Mouse (Mus musculus) liver, embryonic 11.5 days (tissue): ENCODE results near the gene Rab4b. TPM values are rescaled to one million over a fixed set of nuclear protein-coding genes. Genes with fewer than 3 reads are reported as not detected.
A peak's percentile ranks its signal among the peaks of the same experiment; 100 is the strongest.

ENCODE experiments used
- ATAC-seq: fragments of 200-750 bp; cut with Nextera tagmentation; replicated peaks from 2 replicates; pipeline ENCODE4 v1.8.0; 2017; ENCODE audit warnings: moderate number of reproducible peaks, mild to moderate bottlenecking, moderate TSS enrichment, moderate library complexity; ENCODE audit not compliant: low FRiP score
- DNase-seq: peaks from one replicate; pipeline ENCODE4 v3.0.0-alpha.2; 2017; ENCODE audit warnings: low spot score
- H3K27ac ChIP-seq: fragments of 300-500 bp; sonication (generic); 2 replicates; pipeline ENCODE4 v1.5.1; 2014; ENCODE audit warnings: mild to moderate bottlenecking, low read depth, low read length, control low read depth
- H3K27me3 ChIP-seq: fragments of 300-500 bp; sonication (generic); replicated peaks from 2 replicates; pipeline ENCODE4 v1.6.1; 2014; ENCODE audit warnings: low read length, mixed read lengths; ENCODE audit not compliant: control insufficient read depth, insufficient read depth
- H3K36me3 ChIP-seq: fragments of 300-500 bp; sonication (generic); 2 replicates; pipeline ENCODE4 v1.6.1; 2014; ENCODE audit warnings: mild to moderate bottlenecking, low read length, moderate library complexity, mixed read lengths; ENCODE audit not compliant: control insufficient read depth, insufficient read depth
- H3K4me1 ChIP-seq: fragments of 300-500 bp; sonication (generic); replicated peaks from 2 replicates; pipeline ENCODE4 v1.6.1; 2014; ENCODE audit warnings: low read length, mixed read lengths; ENCODE audit not compliant: control insufficient read depth, insufficient read depth
- H3K4me2 ChIP-seq: fragments of 300-500 bp; sonication (generic); 2 replicates; pipeline ENCODE4 v1.6.1; 2014; ENCODE audit warnings: mild to moderate bottlenecking, control low read depth, moderate library complexity
- H3K4me3 ChIP-seq: fragments of 300-500 bp; sonication (generic); 2 replicates; pipeline ENCODE4 v1.5.1; 2014; ENCODE audit warnings: low read depth, low read length, control low read depth
- H3K9ac ChIP-seq: fragments of 300-500 bp; sonication (generic); 2 replicates; pipeline ENCODE4 v1.6.1; 2014; ENCODE audit warnings: low read depth, low read length, control low read depth
- H3K9me3 ChIP-seq: fragments of 300-500 bp; sonication (generic); 2 replicates; pipeline ENCODE4 v1.6.1; 2016; ENCODE audit warnings: low read length, inconsistent platforms, mixed read lengths; ENCODE audit not compliant: control insufficient read depth
- WGBS: fragments of 180-500 bp; shearing (Covaris S2); extraction: QIAGEN DNeasy Blood & Tissue Kit; methylation state at CpG from one replicate; pipeline ENCODE4 v1.1.7; 2014; 5-methylcytosine and 5-hydroxymethylcytosine counted together
- polyA plus RNA-seq: library from polyadenylated mRNA; unstranded; fragments of >200 nt; fragmentation: Nextera tagmentation; extraction: Ambion mirVana; gene quantifications from 2 replicates; pipeline ENCODE4 v1.2.1, GENCODE M21; 2014

Gene Rab4b
- polyA plus RNA-seq, 1 experiment from 2014 or later = 44.8 TPM

DNA sequence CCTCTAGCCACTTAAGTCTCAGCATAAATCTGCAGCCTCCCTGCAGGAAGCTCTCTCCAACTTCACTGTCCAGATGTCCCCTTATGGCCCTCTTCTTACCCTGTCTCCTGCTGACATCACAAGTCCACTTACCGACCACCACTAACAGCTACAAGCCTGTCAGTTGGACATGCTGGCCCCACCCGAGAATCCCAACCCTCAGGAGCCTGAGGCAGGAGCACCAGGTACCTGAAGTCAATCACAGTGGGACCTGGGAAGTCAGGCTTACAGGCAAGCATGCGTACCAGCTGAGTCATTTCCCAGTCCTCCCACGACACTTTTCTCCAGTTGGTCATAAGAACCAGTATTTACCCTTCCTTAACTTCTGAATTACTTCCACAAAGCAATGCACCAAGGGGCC is 15.0 kb upstream of the Rab4b start:
- 77% methylated on average over 4 of the region's 4 CpGs for WGBS
- H3K27me3 ChIP-seq = no peaks in the 10 kb centered on the region
- H3K36me3 ChIP-seq = peaks cover 53% of the 10 kb centered on the region
- peak overlapping the region; percentile 89; the same call in 1 of the 2 replicates for H3K4me2 ChIP-seq
- peak overlapping the region; percentile 20; the same call in 1 of the 2 replicates for H3K4me3 ChIP-seq
- H3K9ac ChIP-seq = no peak overlapping the region
- ATAC-seq (no peak), DNase-seq (no peak)
- peaks cover 19% of the 10 kb centered on the region for H3K4me1 ChIP-seq
- no peak overlapping the region for H3K27ac ChIP-seq
- H3K9me3 ChIP-seq = no peaks in the 10 kb centered on the region

DNA sequence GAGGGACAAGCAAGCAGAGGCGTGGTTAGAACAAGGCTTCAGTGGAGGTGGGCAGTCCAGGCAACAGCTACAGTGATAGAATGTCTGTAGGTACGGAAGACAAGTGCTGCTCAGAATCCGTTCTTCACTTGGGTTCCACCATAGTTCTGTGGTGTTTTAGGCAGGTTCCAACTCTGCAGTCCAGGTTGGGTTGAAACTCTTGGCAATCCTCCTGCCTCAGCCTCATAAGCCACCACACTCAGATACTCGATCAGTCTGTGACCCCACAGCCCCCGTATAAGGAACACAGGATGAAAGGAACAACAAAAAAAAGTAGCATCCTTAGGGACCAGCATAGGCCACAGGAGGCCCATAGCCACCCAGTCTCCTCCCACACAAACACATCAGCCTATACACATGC is 13.7 kb upstream of the Rab4b start:
- H3K9me3 ChIP-seq = no peaks in the 10 kb centered on the region
- no peak overlapping the region for H3K4me2 ChIP-seq
- no peak overlapping the region for H3K4me3 ChIP-seq
- H3K27ac ChIP-seq = no peak overlapping the region
- no peak for DNase-seq
- WGBS = 95% methylated on average over 5 of the region's 5 CpGs
- peaks cover 19% of the 10 kb centered on the region for H3K4me1 ChIP-seq
- no peak for ATAC-seq
- H3K36me3 ChIP-seq = peaks cover 66% of the 10 kb centered on the region
- no peak overlapping the region for H3K9ac ChIP-seq
- H3K27me3 ChIP-seq = no peaks in the 10 kb centered on the region

GRCm38 (mm10) chr7:27189271-27189931 is 10.7 kb upstream of the Rab4b start:
- H3K27ac ChIP-seq = no peak overlapping the region
- H3K27me3 ChIP-seq = no peaks in the 10 kb centered on the region
- no peaks in the 10 kb centered on the region for H3K9me3 ChIP-seq
- H3K36me3 ChIP-seq = peaks cover 91% of the 10 kb centered on the region
- ATAC-seq = no peak
- H3K4me2 ChIP-seq = no peak overlapping the region
- peaks cover 5% of the 10 kb centered on the region for H3K4me1 ChIP-seq
- no peak overlapping the region for H3K4me3 ChIP-seq
- WGBS = 98% methylated on average over 10 of the region's 10 CpGs
- H3K9ac ChIP-seq = no peak overlapping the region
- DNase-seq = no peak

DNA sequence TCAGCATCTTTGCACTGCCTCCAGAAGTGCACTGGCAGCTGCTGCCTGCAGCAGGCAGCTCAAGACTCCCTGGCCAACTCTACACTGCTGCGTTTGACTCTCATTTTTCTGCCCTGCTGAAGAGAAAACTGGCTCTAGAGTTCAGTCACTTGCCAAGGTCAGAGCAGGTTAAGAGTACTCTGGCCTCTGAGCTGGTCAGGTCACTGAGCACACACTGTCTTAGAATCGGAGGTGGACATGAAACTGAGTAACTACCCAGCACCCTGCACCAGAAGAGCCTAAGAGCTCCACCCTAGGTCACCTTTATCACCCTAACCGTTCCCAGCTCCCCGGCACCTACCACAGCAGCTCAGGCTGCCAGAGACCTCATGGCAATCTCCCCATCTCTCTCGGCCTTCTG is 7.3 kb upstream of the Rab4b start:
- DNase-seq (no peak), ATAC-seq (no peak)
- WGBS = 91% methylated on average over 5 of the region's 5 CpGs
- H3K4me2 ChIP-seq = no peak overlapping the region
- no peak overlapping the region for H3K4me3 ChIP-seq
- H3K9ac ChIP-seq = no peak overlapping the region
- no peaks in the 10 kb centered on the region for H3K9me3 ChIP-seq
- H3K36me3 ChIP-seq = peaks cover 63% of the 10 kb centered on the region
- H3K27ac ChIP-seq = no peak overlapping the region
- no peaks in the 10 kb centered on the region for H3K27me3 ChIP-seq
- no peaks in the 10 kb centered on the region for H3K4me1 ChIP-seq

DNA sequence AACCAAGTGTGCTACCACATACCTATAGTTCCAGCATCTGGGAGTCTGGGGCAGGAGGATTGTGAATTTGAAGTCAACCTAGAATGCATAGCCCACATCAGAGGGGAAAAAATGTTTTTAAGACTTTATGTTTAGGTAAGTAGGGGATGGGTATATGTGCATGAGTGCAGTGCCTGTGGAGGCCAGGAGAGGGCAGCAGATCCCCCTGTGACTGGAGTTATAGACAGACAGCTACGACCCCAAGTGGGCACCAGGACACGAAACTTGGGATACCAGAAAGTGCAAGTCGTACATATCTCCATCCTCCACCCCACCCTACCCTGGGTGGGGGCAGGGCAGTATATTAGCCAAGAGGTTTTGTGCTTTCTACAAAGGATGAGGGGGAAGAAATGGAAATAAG is 6.3 kb upstream of the Rab4b start:
- H3K9ac ChIP-seq = no peak overlapping the region
- peaks cover 2% of the 10 kb centered on the region; the same call in 1 of the 2 replicates for H3K4me1 ChIP-seq
- DNase-seq = peak; percentile 68
- 38% methylated on average over 3 of the region's 3 CpGs for WGBS
- H3K27me3 ChIP-seq = no peaks in the 10 kb centered on the region
- H3K9me3 ChIP-seq = no peaks in the 10 kb centered on the region
- ATAC-seq = peak; percentile 46; the same call in 1 of the 2 replicates
- peaks cover 53% of the 10 kb centered on the region for H3K36me3 ChIP-seq
- H3K4me3 ChIP-seq = no peak overlapping the region
- H3K27ac ChIP-seq = no peak overlapping the region
- H3K4me2 ChIP-seq = no peak overlapping the region

GRCm38 (mm10) chr7:27182498-27182897 is 3.8 kb upstream of the Rab4b start:
- Histone ChIP-seq H3K4me2 (no peak overlapping the region), H3K36me3 (peaks cover 28% of the 10 kb centered on the region), H3K4me3 (no peak overlapping the region), H3K27ac (no peak overlapping the region), H3K27me3 (no peaks in the 10 kb centered on the region), H3K4me1 (peaks cover 8% of the 10 kb centered on the region), H3K9me3 (no peaks in the 10 kb centered on the region), H3K9ac (no peak overlapping the region)
- DNase-seq (no peak), ATAC-seq (no peak)
- WGBS = 93% methylated on average over 1 of the region's 1 CpGs

DNA sequence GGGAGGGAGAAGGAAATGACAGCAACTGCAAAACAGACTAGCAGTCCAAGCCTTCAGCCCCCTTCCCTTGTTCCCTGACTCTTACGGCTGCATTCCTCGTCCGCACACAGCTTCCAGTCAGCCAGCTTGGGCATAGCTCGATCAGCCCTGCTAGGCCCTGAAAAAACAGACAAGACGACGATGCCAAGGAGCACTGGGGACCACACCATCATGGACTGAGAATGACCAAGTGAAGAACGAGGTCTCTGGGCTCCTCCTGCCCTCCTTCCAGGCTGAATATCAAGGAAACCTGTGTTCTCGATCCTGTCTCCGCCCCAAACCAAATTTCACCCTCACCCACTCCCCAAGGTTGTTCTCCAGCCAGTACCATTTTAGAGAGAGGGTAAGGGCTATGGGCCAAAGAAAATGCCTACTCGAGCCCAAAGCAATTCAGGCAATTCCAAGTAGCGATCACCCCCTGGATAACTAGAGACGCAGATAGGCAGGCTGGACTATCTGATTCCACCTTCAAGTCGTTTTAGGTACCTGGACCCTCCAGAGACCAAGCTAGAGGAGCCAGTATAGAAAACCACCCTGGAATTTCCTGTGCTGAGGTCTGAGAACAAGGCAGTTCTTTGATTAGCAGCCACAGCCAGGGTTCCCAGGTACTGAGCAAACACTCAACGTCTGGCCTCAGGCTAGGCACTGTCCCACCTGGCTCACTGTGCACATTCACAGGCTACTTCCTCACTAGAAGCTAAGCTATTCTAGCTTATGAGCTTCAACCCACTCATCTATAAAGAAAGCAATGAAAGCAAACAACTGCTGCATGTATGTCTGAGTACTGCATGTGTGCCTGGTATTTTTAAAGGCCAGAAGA is 2.4 kb upstream of the Rab4b start, which contains the start of the genes Gm21983 and Mia:
Gene Gm21983 (minus strand): TSS at position 250 of the 859 bp plus-strand sequence.
Gene Mia (minus strand): TSS at position 321 of the 859 bp plus-strand sequence.
- DNase-seq (no peak), ATAC-seq (no peak)
- Histone ChIP-seq H3K9me3 (no peaks in the 10 kb centered on the region), H3K4me1 (peaks cover 8% of the 10 kb centered on the region), H3K36me3 (peaks cover 17% of the 10 kb centered on the region), H3K4me3 (no peak within 1 kb of the TSS), H3K27me3 (no peaks in the 10 kb centered on the region), H3K9ac (no peak within 1 kb of the TSS), H3K27ac (peak within 1 kb of the TSS; percentile 67; the same call in 1 of the 2 replicates), H3K4me2 (no peak within 1 kb of the TSS)
- WGBS = 69% methylated on average over 14 of the region's 14 CpGs

DNA sequence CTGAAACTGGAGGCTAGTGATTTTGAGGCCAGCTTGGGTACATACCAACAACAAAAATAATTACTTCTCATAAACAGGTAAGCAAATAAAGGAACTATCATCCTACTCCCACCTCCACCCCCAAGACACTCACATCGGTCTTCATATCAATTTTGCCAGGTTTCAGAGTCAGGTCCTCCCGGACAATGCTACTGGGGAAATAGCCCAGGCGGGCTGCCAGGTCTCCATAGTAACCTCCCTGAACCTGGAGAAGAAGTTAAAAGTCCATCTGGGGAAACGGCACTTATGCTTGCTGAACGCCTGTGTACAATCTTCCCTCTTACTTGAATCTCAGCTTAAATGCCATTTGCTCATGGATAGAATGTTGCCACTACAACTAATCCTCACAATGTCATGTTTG is 1.3 kb upstream of the Rab4b start:
- no peak overlapping the region for H3K4me2 ChIP-seq
- peaks cover 8% of the 10 kb centered on the region for H3K4me1 ChIP-seq
- no peak for ATAC-seq
- H3K27ac ChIP-seq = peak overlapping the region; percentile 67; the same call in 1 of the 2 replicates
- H3K36me3 ChIP-seq = peaks cover 7% of the 10 kb centered on the region
- no peaks in the 10 kb centered on the region for H3K9me3 ChIP-seq
- WGBS = 85% methylated on average over 5 of the region's 5 CpGs
- no peak overlapping the region for H3K4me3 ChIP-seq
- no peak for DNase-seq
- H3K9ac ChIP-seq = no peak overlapping the region
- no peaks in the 10 kb centered on the region for H3K27me3 ChIP-seq
